Mouse (Mus musculus) limb, embryonic 10.5 days (tissue): ENCODE results near the gene Sec31a. TPM values are rescaled to one million over a fixed set of nuclear protein-coding genes. Genes with fewer than 3 reads are reported as not detected.
"Not testable (repeated sequence)": the region's sequence is repeated elsewhere in the genome, so short reads cannot be mapped to it uniquely, and the experiment has no call there.

Experiments used
- DNase-seq: peaks from one replicate; pipeline ENCODE4 v3.0.0-alpha.2; 2017; ENCODE audit warnings: low spot score
- H3K27ac ChIP-seq: fragments of 300-500 bp; sonication (generic); 2 replicates; pipeline ENCODE4 v1.5.1; 2016; ENCODE audit warnings: mild to moderate bottlenecking
- H3K27me3 ChIP-seq: fragments of 300-500 bp; sonication (generic); 2 replicates; pipeline ENCODE4 v1.6.1; 2016; ENCODE audit warnings: low read depth, mild to moderate bottlenecking; ENCODE audit not compliant: poor library complexity, severe bottlenecking
- H3K36me3 ChIP-seq: fragments of 300-500 bp; sonication (generic); 2 replicates; pipeline ENCODE4 v1.6.1; 2016; ENCODE audit warnings: mild to moderate bottlenecking, moderate library complexity
- H3K4me1 ChIP-seq: fragments of 300-500 bp; sonication (generic); 2 replicates; pipeline ENCODE4 v1.6.1; 2016
- H3K4me3 ChIP-seq: fragments of 300-500 bp; sonication (generic); 2 replicates; pipeline ENCODE4 v1.5.1; 2016; ENCODE audit warnings: mild to moderate bottlenecking, moderate library complexity
- H3K9me3 ChIP-seq: fragments of 300-500 bp; sonication (generic); replicated peaks from 2 replicates; pipeline ENCODE4 v1.6.1; 2016; ENCODE audit warnings: mild to moderate bottlenecking
- WGBS: fragments of 180-500 bp; shearing (Covaris S2); methylation state at CpG from one replicate; pipeline ENCODE4 v1.1.7; 2016; 5-methylcytosine and 5-hydroxymethylcytosine counted together
- polyA plus RNA-seq: library from polyadenylated mRNA; unstranded; fragments of >200 nt; fragmentation: Nextera tagmentation; extraction: Ambion mirVana; gene quantifications from 2 replicates; pipeline ENCODE4 v1.2.1, GENCODE M21; 2016

Sec31a gene
- polyA plus RNA-seq, 1 experiment from 2014 or later: 131 TPM

DNA sequence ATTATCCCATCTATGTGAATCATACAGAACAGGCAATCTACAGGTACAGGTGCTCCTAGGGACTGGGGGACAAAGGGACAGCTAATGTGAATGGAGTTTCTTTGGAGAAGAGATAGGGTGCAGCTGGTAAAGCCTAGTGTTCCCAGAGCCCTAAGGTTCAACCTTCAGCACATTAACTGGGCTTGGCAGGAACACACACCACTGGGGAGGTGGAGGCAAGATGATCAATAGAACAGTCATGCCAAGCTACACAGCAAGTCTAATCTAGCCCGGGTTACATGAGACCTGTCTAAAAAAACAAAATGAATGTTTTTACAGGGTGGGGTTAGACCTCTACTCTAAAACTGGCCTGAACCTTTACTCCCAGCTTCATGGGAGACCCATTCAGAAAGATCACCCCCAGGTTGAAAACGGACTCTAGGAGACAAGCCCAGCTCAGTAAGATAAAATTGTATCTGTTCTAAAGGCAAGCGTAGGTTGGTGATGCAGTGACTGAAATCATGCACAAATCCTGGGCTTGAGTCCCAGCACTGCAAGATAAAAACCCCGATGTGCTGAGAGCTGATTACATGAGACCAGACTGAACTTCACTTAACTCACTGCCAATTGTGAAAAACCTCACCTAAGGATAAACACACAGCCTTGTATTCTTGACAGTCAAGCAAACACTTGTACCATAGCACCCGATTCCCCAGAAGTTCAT lies 12.1 kb upstream of the Sec31a start:
- DNase-seq: no peak
- H3K27ac ChIP-seq: peak overlapping the region; percentile 98
- H3K4me1 ChIP-seq: peaks cover 54% of the 10 kb centered on the region
- no peaks in the 10 kb centered on the region for H3K9me3 ChIP-seq
- H3K27me3 ChIP-seq: no peaks in the 10 kb centered on the region
- peaks cover 52% of the 10 kb centered on the region for H3K36me3 ChIP-seq
- peak overlapping the region; percentile 70 for H3K4me3 ChIP-seq
- WGBS: 19% methylated on average over 5 of the region's 5 CpGs

DNA sequence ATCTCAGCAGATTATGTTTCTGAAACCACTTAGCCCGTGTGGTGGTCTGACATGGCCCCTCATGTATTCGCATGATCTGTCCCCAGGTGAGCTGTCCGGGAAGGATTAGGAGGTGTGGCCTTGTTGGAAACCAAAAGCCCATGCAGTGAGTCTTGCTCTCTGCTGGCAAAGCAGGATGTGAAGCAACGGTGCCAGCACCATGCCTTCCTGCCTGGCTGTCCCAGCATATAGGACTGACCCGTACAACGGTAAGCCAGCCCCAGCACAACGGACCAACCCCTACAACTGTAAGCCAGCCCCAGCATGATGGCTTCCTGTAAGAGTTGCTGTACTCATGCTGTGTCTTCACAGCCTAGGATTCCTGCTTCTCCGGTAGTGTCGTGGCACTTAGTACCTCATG lies 11.2 kb upstream of the Sec31a start:
- H3K27me3 ChIP-seq: no peaks in the 10 kb centered on the region
- H3K9me3 ChIP-seq: no peaks in the 10 kb centered on the region
- peaks cover 61% of the 10 kb centered on the region for H3K36me3 ChIP-seq
- 78% methylated on average over 9 of the region's 9 CpGs for WGBS
- DNase-seq: no peak
- H3K4me1 ChIP-seq: peaks cover 54% of the 10 kb centered on the region
- no peak overlapping the region for H3K27ac ChIP-seq
- H3K4me3 ChIP-seq: peak overlapping the region; percentile 70

DNA sequence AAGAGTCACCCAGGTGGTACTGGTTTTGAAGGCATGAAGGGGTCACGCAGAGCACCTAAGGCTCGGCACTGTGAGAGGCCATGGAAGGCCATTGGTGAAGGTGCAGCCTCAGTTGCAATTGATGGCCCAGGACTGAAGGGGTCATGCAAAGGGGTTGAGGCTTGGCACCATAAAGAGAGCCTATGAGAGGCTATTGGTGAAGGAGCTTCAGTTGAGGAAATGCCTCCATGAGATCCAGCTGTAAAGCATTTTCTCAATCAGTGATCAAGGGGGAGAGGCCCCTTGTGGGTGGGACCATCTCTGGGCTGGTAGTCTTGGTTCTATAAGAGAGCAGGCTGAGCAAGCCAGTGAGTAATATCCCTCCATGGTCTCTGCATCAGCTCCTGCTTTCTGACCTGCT lies 9.8 kb upstream of the Sec31a start:
- Histone ChIP-seq H3K36me3 (peaks cover 76% of the 10 kb centered on the region), H3K4me1 (peaks cover 53% of the 10 kb centered on the region)
- H3K4me3 ChIP-seq: not testable (repeated sequence)

DNA sequence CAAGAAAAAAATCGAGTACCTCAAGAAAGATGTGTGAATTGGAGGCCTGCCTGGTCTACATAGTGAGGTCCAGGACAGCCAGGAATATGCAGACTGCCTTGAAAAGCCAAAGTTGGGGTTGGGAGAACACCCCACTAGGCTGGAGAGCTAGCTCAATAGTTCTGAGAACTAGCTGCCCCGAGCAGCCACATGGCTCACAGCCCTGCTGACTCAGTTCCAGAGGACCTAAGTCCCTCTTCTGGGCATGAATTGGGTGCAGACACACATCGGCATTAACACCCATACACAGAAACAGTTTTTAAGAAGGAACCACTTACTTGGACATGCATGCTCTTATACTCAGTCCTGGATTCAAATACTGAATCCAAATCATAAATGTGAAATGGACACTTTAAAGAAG lies 8.2 kb upstream of the Sec31a start:
- Histone ChIP-seq H3K4me3 (peak overlapping the region; percentile 28), H3K27ac (no peak overlapping the region), H3K36me3 (peaks cover 91% of the 10 kb centered on the region), H3K9me3 (no peaks in the 10 kb centered on the region), H3K27me3 (no peaks in the 10 kb centered on the region), H3K4me1 (peaks cover 45% of the 10 kb centered on the region)
- WGBS: 84% methylated on average over 3 of the region's 3 CpGs
- no peak for DNase-seq

More for the DNA sequence above, 9.8 kb upstream of the Sec31a start:
- H3K9me3 ChIP-seq, H3K27me3 ChIP-seq, H3K27ac ChIP-seq, DNase-seq: not testable (repeated sequence)
- WGBS: 80% methylated on average over 2 of the region's 2 CpGs

DNA sequence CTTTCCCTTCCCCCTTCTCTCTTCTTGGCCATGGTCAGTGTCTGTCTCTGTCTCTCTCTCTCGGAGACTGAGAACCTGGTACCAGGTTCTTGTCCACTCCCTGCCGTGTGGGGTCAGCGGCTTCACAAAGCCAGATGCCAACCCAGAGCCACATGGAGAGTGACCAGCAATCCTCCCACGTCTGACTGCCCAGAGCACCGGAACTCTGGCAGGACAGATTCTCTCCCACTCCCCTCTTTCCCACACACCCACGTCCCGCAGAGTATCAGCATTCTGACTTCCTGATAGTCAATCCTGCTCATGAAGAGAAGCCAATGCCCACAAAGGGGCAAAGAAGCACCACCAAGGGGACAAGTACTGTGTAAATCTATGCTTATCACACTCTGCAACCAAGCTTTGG lies 7.6 kb upstream of the Sec31a start:
- H3K27ac ChIP-seq: no peak overlapping the region
- H3K9me3 ChIP-seq: no peaks in the 10 kb centered on the region
- 90% methylated on average over 7 of the region's 7 CpGs for WGBS
- no peaks in the 10 kb centered on the region for H3K27me3 ChIP-seq
- H3K4me3 ChIP-seq: peak overlapping the region; percentile 18; the same call in 1 of the 2 replicates
- H3K36me3 ChIP-seq: peaks cover 98% of the 10 kb centered on the region
- peaks cover 45% of the 10 kb centered on the region for H3K4me1 ChIP-seq
- no peak for DNase-seq

DNA sequence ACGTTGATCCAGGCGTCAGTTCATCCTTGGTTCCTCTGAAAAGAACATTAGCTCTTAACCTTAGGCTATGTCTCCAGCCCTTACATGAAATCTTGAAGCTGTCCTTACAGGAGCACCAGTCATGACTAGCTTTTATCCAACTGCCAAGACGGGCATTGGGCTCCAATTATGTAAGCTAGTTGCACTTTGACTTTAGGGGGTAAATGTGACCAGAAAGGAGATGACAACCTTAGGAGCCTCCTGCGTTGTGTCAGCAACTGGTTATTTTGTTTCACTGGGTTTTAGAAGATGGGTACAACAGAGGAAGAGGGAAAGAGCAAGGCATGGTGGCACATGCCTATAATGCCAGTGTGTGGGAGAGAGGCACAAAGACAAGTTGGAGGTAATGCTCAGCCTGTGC lies 2.8 kb upstream of the Sec31a start:
- Histone ChIP-seq H3K9me3 (no peaks in the 10 kb centered on the region), H3K36me3 (peaks cover 61% of the 10 kb centered on the region), H3K4me1 (peaks cover 17% of the 10 kb centered on the region), H3K4me3 (no peak overlapping the region), H3K27ac (no peak overlapping the region), H3K27me3 (no peaks in the 10 kb centered on the region)
- DNase-seq: no peak
- 74% methylated on average over 4 of the region's 4 CpGs for WGBS

DNA sequence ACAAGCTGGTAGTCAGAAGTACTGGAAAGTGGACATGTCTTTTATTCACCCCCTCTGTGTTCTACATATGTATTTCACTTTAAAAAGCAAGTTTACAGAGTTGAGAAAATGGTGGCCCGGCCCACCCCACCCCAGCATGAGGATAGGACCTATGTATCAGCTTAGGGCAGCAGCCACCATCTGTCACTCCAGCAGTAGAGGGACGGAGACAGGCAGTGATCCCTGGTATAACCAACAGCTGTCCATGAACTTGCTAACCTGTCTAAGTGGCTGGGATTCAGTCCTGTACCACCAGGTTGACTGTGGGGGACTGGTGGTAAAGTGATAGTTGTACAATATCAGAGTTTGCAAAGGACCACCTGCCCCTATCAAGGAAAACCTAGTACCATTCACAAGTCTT lies 2.0 kb upstream of the Sec31a start:
- H3K27ac ChIP-seq: no peak overlapping the region
- H3K4me3 ChIP-seq: no peak overlapping the region
- no peaks in the 10 kb centered on the region for H3K27me3 ChIP-seq
- peaks cover 53% of the 10 kb centered on the region for H3K36me3 ChIP-seq
- no peak for DNase-seq
- 93% methylated on average over 2 of the region's 2 CpGs for WGBS
- peaks cover 13% of the 10 kb centered on the region for H3K4me1 ChIP-seq
- no peaks in the 10 kb centered on the region for H3K9me3 ChIP-seq

DNA sequence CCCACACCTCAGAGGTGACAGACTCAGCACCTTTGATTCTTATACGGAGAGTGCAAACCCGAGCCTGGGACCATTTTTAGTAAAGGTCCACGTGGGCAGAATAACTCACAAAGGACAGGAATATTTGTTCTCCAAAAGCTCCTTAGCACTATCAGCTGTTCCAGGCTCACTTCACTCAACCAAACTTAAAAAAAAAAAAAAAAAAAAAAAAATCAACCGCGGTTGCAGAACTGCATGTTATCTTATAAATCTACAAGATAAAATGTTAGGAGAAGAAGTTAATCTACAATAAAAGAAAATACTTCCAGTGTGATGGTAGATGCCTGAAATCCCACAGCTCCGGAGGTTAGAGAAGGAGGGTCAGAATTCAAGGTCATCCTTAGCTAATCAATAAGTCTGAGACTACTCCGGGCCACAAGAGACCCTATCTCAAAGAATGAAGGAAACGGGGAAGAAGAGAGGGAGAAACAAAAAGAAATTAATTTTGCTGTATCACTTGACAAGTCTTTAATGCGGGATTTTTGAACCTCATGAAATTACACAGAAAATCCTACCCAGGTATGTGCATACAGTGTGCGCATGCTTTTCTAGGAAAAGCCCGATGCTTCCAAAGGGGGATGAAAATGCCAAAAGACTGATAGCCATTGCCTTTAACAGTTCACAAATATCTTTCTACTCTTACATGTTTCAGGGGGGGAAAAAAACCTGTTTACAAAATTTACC lies 1.4 kb downstream of the Sec31a start:
- no peaks in the 10 kb centered on the region for H3K9me3 ChIP-seq
- peaks cover 26% of the 10 kb centered on the region for H3K36me3 ChIP-seq
- peaks cover 13% of the 10 kb centered on the region for H3K4me1 ChIP-seq
- H3K27ac ChIP-seq: no peak overlapping the region
- DNase-seq: no peak
- H3K4me3 ChIP-seq: peak overlapping the region; percentile 81
- no peaks in the 10 kb centered on the region for H3K27me3 ChIP-seq
- WGBS: 64% methylated on average over 11 of the region's 11 CpGs

DNA sequence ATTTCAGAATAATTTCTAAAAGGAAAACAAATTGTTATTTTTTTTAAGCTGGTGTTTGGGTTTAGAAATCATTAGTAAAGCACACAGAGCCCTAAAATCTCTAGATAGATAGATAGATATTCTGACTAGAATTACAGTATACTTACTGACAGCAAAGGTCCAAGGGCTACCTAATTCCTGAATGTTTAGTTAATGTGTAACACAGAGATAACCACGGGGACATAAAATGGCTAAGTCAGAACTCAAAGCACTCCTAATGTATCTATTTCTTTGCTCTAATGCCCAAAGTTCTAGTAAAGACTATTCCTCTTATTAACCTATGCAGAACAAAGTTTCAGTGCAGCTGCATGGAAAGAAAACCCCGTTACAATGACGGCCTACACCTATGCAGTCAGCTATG lies 3.1 kb downstream of the Sec31a start:
- no peaks in the 10 kb centered on the region for H3K27me3 ChIP-seq
- peaks cover 24% of the 10 kb centered on the region for H3K36me3 ChIP-seq
- no peaks in the 10 kb centered on the region for H3K9me3 ChIP-seq
- H3K27ac ChIP-seq: no peak overlapping the region
- no peak overlapping the region for H3K4me3 ChIP-seq
- H3K4me1 ChIP-seq: peaks cover 13% of the 10 kb centered on the region
- DNase-seq: no peak
- whole genome bisulfite sequencing: 89% methylated on average over 3 of the region's 3 CpGs

DNA sequence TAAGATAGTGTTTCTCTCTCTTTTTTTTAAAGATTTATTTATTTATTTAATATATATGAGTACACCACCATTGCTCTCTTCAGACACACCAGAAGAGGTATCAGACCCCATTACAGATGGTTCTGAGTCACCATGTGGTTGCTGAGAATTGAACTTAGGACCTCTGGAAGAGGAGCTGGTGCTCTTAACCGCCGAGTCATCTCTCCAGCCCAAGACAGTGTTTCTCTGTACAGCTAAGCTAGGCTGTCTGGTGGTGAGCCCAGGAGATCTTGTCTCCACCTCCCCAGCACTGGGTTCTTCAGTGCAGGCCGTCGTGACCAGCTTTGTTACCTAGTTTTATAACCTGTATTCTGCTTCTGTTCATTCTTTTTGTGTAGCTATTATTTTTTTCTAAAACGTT lies 5.8 kb downstream of the Sec31a start:
- Histone ChIP-seq H3K27me3 (no peaks in the 10 kb centered on the region), H3K9me3 (no peaks in the 10 kb centered on the region), H3K4me1 (peaks cover 5% of the 10 kb centered on the region), H3K36me3 (peaks cover 42% of the 10 kb centered on the region), H3K27ac (no peak overlapping the region), H3K4me3 (no peak overlapping the region)
- 93% methylated on average over 5 of the region's 5 CpGs for WGBS
- DNase-seq: no peak

DNA sequence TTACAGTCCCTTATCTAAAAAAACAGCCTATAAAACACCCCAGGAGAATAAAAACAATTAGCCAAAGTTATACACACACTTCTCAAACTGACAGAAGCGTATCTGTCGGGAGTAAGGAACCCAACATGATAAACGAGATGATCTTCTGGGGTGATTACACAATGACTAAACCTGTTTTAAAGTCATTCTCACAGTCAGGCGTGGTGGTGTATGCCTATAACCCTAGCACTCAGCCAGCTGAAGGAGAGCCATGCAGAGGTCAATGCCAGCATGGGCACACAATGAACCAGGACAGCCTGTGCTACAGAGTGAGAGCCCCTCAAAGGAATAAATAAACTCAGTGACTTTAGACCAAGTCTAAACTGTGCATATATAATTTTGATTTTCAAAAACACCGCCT lies 7.5 kb downstream of the Sec31a start:
- WGBS: 86% methylated on average over 5 of the region's 5 CpGs
- peaks cover 60% of the 10 kb centered on the region for H3K36me3 ChIP-seq

DNA sequence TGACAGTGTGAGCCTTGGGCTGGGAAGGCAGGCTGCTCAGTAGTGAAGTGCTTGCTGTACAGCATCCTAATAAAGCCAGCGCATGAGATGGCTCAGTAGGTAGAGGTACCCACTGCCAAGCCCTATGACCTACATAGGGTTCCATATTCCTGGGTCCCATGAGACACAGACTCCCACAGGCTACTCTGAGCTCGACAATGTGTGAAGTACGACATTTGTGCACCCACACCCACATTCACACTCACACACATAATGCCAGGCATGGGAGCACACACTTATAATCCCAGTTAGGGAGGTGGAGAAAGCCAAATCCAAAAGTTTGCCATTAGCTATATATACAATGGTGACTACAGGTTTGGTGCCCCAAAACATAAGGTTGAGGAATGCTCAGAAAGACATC lies 19.3 kb downstream of the Sec31a start:
- no peaks in the 10 kb centered on the region for H3K4me1 ChIP-seq
- H3K9me3 ChIP-seq: no peaks in the 10 kb centered on the region
- H3K27ac ChIP-seq: no peak overlapping the region
- peaks cover 95% of the 10 kb centered on the region for H3K36me3 ChIP-seq
- DNase-seq: no peak
- H3K4me3 ChIP-seq: no peak overlapping the region
- 97% methylated on average over 3 of the region's 3 CpGs for WGBS
- H3K27me3 ChIP-seq: no peaks in the 10 kb centered on the region

More for the DNA sequence above, 7.5 kb downstream of the Sec31a start:
- no peak overlapping the region for H3K4me3 ChIP-seq
- no peak overlapping the region for H3K27ac ChIP-seq
- no peaks in the 10 kb centered on the region for H3K27me3 ChIP-seq
- no peaks in the 10 kb centered on the region for H3K4me1 ChIP-seq
- no peaks in the 10 kb centered on the region for H3K9me3 ChIP-seq
- DNase-seq: no peak

DNA sequence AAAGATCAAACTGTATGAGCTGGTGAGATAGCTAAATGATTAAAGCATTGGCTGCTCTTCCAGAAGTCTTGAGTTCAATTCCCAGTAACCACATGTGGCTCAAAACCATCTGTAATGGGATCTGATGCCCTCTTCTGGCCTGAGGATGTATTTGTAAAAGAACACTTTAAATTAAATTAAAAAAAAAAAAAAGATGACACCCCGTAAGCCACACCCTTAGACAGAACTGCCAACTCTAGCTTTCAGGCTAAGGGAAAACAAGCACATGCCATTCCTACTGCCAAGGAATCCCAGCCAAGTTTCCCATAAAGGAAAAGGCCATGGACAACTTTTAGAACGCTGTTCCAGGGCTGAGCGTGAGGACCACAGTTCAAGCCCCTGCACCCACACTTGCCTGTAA lies 22.4 kb downstream of the Sec31a start:
- no peaks in the 10 kb centered on the region for H3K27me3 ChIP-seq
- no peaks in the 10 kb centered on the region for H3K9me3 ChIP-seq
- H3K4me1 ChIP-seq: no peaks in the 10 kb centered on the region; the same call in 1 of the 2 replicates
- WGBS: 95% methylated on average over 3 of the region's 3 CpGs
- H3K36me3 ChIP-seq: peaks cover 99% of the 10 kb centered on the region
- no peak for DNase-seq
- H3K27ac ChIP-seq: no peak overlapping the region
- H3K4me3 ChIP-seq: no peak overlapping the region
